Mouse (Mus musculus) lung, adult 2 months (tissue): ENCODE measurements around the gene Ptpre.
A peak's percentile ranks its signal among the peaks of the same experiment; 100 is the strongest.

Experiments
- CTCF ChIP-seq: fragments of 200-500 bp; IDR thresholded peaks from 2 replicates; pipeline ENCODE4 v1.5.1; 2011; ENCODE audit warnings: mild to moderate bottlenecking, low read length, control low read depth; ENCODE audit not compliant: insufficient read depth
- POLR2A ChIP-seq: fragments of 200-500 bp; IDR thresholded peaks from 2 replicates; pipeline ENCODE4 v1.6.1; 2011; ENCODE audit warnings: low read depth, mild to moderate bottlenecking, control low read depth, low read length, borderline replicate concordance; ENCODE audit errors: extremely low read depth

GRCm38 (mm10) chr7:135641698-135642507 lies 104.6 kb downstream of the Ptpre start:
- TF ChIP-seq CTCF: peak; percentile 27; the same call in 1 of the 2 replicates
- no peak for TF ChIP-seq POLR2A
